Mouse (Mus musculus) CD8-positive naive resting alpha-beta T cell, adult 57 days (primary cell): Measurements from ENCODE around the gene Prpf6. TPM values are rescaled to one million over a fixed set of nuclear protein-coding genes. Genes with fewer than 3 reads are reported as not detected.

Experiments
- total RNA-seq: library from RNA; stranded (reverse); gene quantifications from one replicate; pipeline ENCODE4 v1.2.4, GENCODE M21; 2023

Prpf6 gene
- total RNA-seq: 63.4 TPM

GRCm38 (mm10) chr2:181591528-181592085 is at the start of gene Prpf6:
Prpf6 (plus strand) TSS chr2:181591868.

DNA sequence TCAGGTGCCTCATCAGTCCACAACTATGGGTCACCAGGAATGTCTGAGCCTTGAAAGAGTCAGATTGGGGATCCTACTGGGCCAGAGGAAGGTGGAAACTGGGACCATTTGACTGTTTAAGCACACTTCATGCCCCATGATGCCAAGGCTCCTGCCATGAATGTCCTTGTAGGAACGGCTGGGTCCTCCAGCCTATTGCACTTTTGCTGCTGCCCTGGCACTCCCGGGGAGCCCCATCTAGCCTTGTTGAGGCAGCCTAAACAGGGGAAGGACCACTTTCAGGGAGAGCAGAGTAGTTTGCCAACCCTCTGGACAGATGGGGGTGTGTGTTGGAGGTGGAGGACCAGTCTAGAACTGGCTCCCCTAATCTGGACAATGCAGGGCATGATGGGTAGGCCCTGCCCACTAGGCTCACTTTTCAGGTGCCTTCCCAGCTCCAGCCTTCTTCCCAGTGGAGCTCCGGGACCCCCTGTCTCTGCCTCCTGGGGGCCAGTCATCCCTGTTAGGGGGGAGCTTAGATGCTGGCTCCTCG is 7.2 kb upstream of the Prpf6 start, which contains the start of gene Uckl1:
Uckl1 (minus strand) TSS at position 482 of the 532 bp plus-strand sequence.

DNA sequence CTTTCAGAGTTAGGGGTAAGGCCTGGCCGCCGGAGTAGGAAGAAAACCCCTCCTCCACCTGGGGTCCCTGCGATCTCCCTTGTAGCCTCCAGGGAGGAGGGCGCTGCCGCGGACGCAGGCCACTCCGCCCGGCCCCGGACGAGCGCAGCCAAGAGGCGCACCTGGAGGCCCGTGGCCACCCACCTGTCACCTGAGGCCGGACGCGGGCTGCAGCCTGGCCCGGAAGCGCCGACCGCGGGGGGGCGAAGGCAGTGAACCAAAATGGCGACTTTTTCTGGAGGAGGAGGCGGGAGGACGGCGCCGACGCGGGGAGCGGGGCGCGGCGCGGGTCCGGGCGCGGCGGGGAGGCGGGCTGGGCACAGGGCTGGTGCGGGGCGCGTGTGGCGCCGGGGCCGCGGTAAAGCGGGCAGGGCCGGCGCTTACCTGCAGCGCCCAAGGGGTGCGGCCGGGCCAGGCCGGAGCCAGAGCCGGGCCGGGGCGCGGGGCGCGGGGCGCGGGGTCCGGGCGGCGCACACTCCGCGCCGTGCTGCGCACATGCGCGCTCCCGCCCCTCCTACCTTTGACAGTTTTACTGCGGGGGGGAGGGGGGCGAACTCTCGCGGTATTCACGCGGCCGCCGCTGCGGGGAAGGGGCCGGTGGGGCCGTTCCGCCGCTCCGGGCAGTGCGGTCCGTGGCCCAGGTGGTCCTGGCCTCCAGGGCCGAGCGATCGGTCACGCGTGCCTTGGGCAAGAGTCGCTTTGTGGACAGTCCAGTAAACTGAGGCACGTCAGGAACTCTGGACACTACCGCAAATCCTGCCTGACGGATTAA is 768 bp downstream of the Prpf6 start, which contains the start of gene Zfp512b:
Zfp512b (minus strand) TSS at position 573 of the 811 bp plus-strand sequence.

DNA sequence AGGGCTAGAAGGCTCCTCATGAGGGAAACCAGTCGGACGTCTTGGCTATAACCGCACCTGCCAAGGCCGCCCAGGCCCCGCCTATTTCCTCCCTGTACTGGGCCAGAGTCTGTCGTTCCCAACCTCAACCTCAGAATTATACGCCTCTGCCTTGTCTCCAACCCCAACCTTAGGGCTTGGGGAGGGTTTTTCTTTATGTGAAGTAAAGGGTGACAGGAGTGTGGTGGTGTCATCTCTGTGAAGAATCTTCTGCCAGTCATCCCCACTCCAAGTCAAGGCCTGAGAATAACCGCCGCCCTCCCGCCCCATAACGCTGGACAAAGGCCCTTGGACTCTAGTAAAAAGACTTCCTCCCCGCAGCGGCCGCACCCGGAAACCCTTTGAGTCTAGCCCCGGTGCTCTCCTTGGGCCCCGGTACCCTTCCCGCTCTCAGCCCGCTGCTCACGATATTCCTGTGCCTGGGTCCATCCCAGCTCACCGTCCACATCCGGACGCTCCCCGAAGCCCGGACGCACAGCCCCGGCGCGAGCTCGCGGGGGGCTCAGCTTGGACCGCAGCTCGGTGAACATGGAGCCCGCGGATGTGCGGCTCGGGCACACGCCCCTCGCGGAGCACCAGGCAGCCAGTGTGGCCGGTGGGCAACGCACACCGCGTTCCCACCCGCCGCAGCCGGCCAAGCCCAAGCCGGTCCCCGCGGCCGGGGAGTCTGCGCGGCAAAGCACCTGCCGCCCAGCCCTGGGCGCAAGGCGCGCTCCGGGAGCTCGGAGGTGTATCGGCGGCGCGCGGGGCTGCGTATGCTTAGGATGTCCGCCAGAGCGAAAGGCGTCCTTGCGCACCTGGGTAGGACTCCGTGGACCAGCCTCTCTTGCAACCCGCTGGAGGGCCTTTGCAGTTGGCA is 7.0 kb downstream of the Prpf6 start, which contains the start of gene Samd10:
Samd10 (minus strand) TSS at position 759 of the 898 bp plus-strand sequence.

GRCm38 (mm10) chr2:181656734-181657133 is 65.1 kb downstream of the Prpf6 start, which contains the start of gene Gm29797:
Gm29797 (plus strand) TSS chr2:181657034.

GRCm38 (mm10) chr2:181671326-181671725 is 79.7 kb downstream of the Prpf6 start, which contains the start of gene Sox18:
Sox18 (minus strand) TSS chr2:181671640.

DNA sequence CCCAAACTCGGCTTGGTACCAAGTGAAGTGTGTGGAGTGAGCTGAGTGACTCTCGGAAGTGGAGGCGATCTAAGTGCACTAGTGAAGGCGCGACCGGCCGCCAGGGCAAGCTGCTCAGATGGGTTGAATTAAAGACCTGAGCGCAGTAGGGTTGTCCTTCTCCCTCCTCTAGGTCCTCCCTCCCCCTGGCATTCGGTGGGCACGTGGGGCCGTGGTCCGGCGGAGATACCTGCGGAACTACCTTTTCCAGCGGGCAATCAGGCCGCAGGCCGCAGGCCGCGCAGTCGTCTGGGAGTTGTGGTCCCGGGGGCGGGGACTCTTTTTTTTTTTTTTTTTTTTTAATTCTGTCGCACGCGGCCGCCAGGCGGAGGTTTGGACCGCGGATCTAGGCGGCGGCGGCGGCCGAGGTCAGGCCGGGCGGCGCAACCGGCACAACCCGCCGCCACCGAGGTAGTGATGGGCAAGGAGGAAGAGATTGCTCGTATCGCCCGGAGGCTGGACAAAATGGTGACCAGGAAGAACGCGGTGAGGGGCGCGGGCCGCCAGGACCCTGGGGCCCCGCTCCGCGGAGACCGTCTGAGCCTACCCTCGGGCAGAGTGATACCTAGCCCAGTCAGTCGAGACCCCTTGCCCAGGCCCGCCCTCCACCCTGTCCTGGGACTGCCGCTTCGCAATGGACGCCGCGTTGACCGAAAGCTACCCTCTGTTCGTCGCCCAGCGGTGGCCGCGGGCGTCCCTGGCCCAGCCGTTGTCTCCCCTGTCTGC is 88.5 kb downstream of the Prpf6 start, which contains the start of gene Tcea2:
Tcea2 (plus strand) TSS at position 360 of the 765 bp plus-strand sequence.

GRCm38 (mm10) chr2:181693339-181694280 is 101.9 kb downstream of the Prpf6 start, which contains the start of gene Rgs19:
Rgs19 (minus strand) TSS chr2:181693977.

DNA sequence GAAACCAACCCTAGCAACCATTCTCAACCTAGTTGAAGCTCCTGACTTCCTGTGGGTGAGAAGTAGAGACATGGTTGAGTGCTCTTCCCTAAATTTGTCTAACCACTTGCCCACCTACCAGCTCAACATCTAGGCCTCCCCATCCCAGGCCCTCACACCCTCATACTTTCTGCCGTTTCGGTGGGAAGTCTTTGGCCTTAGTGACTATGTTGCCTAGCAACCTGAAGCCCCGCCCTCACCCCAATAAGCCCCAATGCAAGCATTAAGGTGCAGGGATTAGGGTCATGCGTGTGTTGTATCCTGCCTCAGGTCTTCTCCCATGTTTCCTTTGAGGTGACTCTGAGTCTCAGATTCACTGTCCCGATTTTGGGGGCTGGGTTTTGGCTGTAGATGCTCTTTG is 106.6 kb downstream of the Prpf6 start, which contains the start of gene Lkaaear1:
Lkaaear1 (minus strand) TSS at position 202 of the 400 bp plus-strand sequence.

Other genes starting within 250 kb of the Prpf6 start
- gene Zgpat, start 226.9 kb upstream of the Prpf6 start, total RNA-seq: 110 TPM
- 104 TPM for gene Arfrp1, start 226.5 kb upstream of the Prpf6 start, total RNA-seq
- 231 TPM for gene Lime1, start 211.8 kb upstream of the Prpf6 start, total RNA-seq
- gene Zbtb46, start 132.4 kb upstream of the Prpf6 start, total RNA-seq: 0.24 TPM
- gene Abhd16b, start 98.7 kb upstream of the Prpf6 start, total RNA-seq: not detected
- gene Tpd52l2, start 94.7 kb upstream of the Prpf6 start, total RNA-seq: 59.8 TPM
- 112 TPM for gene Dnajc5, start 71.4 kb upstream of the Prpf6 start, total RNA-seq
- 126 TPM for gene Uckl1, start 7.0 kb upstream of the Prpf6 start, total RNA-seq
- gene Zfp512b, start 935 bp downstream of the Prpf6 start, total RNA-seq: 58.7 TPM
- 8.1 TPM for gene Samd10, start 7.3 kb downstream of the Prpf6 start, total RNA-seq
- gene Gm29797, start 65.2 kb downstream of the Prpf6 start, total RNA-seq: not detected
- not detected for gene Sox18, start 79.8 kb downstream of the Prpf6 start, total RNA-seq
- 19.2 TPM for gene Tcea2, start 88.4 kb downstream of the Prpf6 start, total RNA-seq
- 102 TPM for gene Rgs19, start 102.1 kb downstream of the Prpf6 start, total RNA-seq
- gene Lkaaear1, start 106.6 kb downstream of the Prpf6 start, total RNA-seq: not detected
- not detected for gene Oprl1, start 123.1 kb downstream of the Prpf6 start, total RNA-seq
- gene Myt1, start 171.5 kb downstream of the Prpf6 start, total RNA-seq: not detected
- gene Pcmtd2, start 246.0 kb downstream of the Prpf6 start, total RNA-seq: 59.2 TPM